Mouse (Mus musculus) cerebellum, adult 9-11 months (tissue): ENCODE measurements around the gene Senp6.
A peak's percentile ranks its signal among the peaks of the same experiment; 100 is the strongest.

Experiments
- DNase-seq: peaks from one replicate; pipeline ENCODE4 v3.0.0; 2022

Gene Senp6

GRCm38 (mm10) chr9:80172396-80173222 lies 105.9 kb downstream of the Senp6 start:
- no peak for DNase-seq

GRCm38 (mm10) chr9:80173629-80174028 lies 106.9 kb downstream of the Senp6 start:
- DNase-seq: peak; percentile 64

- no peak for DNase-seq
These were observed 110.2 kb downstream of the Senp6 start for GRCm38 (mm10) chr9:80176696-80177478.

GRCm38 (mm10) chr9:80178670-80179069 lies 112.0 kb downstream of the Senp6 start:
- DNase-seq: no peak

- DNase-seq: no peak
These were observed 113.0 kb downstream of the Senp6 start for GRCm38 (mm10) chr9:80179688-80180087.

- DNase-seq: no peak
These were observed 114.1 kb downstream of the Senp6 start for GRCm38 (mm10) chr9:80180771-80181170.

GRCm38 (mm10) chr9:80181692-80182091 lies 115.0 kb downstream of the Senp6 start:
- DNase-seq: no peak

- no peak for DNase-seq
These were observed 117.4 kb downstream of the Senp6 start for GRCm38 (mm10) chr9:80184138-80184537.

GRCm38 (mm10) chr9:80185737-80186136 lies 119.0 kb downstream of the Senp6 start:
- no peak for DNase-seq

- DNase-seq: no peak
These were observed 120.0 kb downstream of the Senp6 start for GRCm38 (mm10) chr9:80186693-80187092.

GRCm38 (mm10) chr9:80188324-80188893 lies 121.7 kb downstream of the Senp6 start:
- no peak for DNase-seq

GRCm38 (mm10) chr9:80191240-80191639 lies 124.5 kb downstream of the Senp6 start:
- DNase-seq: no peak

- DNase-seq: peak; percentile 56
These were observed 125.6 kb downstream of the Senp6 start for GRCm38 (mm10) chr9:80192324-80192723.

- DNase-seq: no peak
These were observed 127.7 kb downstream of the Senp6 start for GRCm38 (mm10) chr9:80194446-80194845.
